Mouse (Mus musculus) retina, postnatal 7 days (tissue): ENCODE results near the gene Nlgn1.

ENCODE experiments used
- DNase-seq: peaks from one replicate; pipeline ENCODE4 v3.0.0-alpha.2; 2012; ENCODE audit warnings: low read depth, low spot score

The Nlgn1 gene

GRCm38 (mm10) chr3:26201410-26201809 is 130.8 kb downstream of the Nlgn1 start:
- no peak for DNase-seq

GRCm38 (mm10) chr3:26194970-26195369 is 137.3 kb downstream of the Nlgn1 start:
- no peak for DNase-seq

- DNase-seq, result no peak
Observed at GRCm38 (mm10) chr3:26181013-26181412, 151.2 kb downstream of the Nlgn1 start.

GRCm38 (mm10) chr3:26175371-26175770 is 156.9 kb downstream of the Nlgn1 start:
- no peak for DNase-seq

GRCm38 (mm10) chr3:26174257-26174656 is 158.0 kb downstream of the Nlgn1 start:
- DNase-seq, result no peak

- no peak for DNase-seq
Observed at GRCm38 (mm10) chr3:26173613-26174012, 158.6 kb downstream of the Nlgn1 start.

GRCm38 (mm10) chr3:26166711-26167110 is 165.5 kb downstream of the Nlgn1 start:
- no peak for DNase-seq

GRCm38 (mm10) chr3:26153782-26154181 is 178.5 kb downstream of the Nlgn1 start:
- DNase-seq, result no peak

GRCm38 (mm10) chr3:26153036-26153741 is 179.1 kb downstream of the Nlgn1 start:
- no peak for DNase-seq

GRCm38 (mm10) chr3:26152510-26153035 is 179.7 kb downstream of the Nlgn1 start:
- DNase-seq, result no peak

- DNase-seq, result no peak
Observed at GRCm38 (mm10) chr3:26151351-26152020, 180.8 kb downstream of the Nlgn1 start.

GRCm38 (mm10) chr3:26146174-26146573 is 186.1 kb downstream of the Nlgn1 start:
- DNase-seq, result no peak

- DNase-seq, result no peak
Observed at GRCm38 (mm10) chr3:26145441-26145840, 186.8 kb downstream of the Nlgn1 start.

GRCm38 (mm10) chr3:26141590-26141989 is 190.7 kb downstream of the Nlgn1 start:
- DNase-seq, result no peak

- no peak for DNase-seq
Observed at GRCm38 (mm10) chr3:26134839-26135651, 197.2 kb downstream of the Nlgn1 start.

- DNase-seq, result no peak
Observed at GRCm38 (mm10) chr3:26130919-26131318, 201.3 kb downstream of the Nlgn1 start.

- no peak for DNase-seq
Observed at GRCm38 (mm10) chr3:26129455-26129854, 202.8 kb downstream of the Nlgn1 start.

GRCm38 (mm10) chr3:26117071-26117470 is 215.2 kb downstream of the Nlgn1 start:
- no peak for DNase-seq

GRCm38 (mm10) chr3:26106361-26106760 is 225.9 kb downstream of the Nlgn1 start:
- peak; percentile 17 for DNase-seq

GRCm38 (mm10) chr3:26105528-26105927 is 226.7 kb downstream of the Nlgn1 start:
- no peak for DNase-seq

- no peak for DNase-seq
Observed at GRCm38 (mm10) chr3:26102271-26102670, 230.0 kb downstream of the Nlgn1 start.

- DNase-seq, result no peak
Observed at GRCm38 (mm10) chr3:26095551-26095950, 236.7 kb downstream of the Nlgn1 start.
